Mouse (Mus musculus) lung, embryonic 15.5 days (tissue): ENCODE data around the gene Rgs6. TPM values are rescaled to one million over a fixed set of nuclear protein-coding genes. Genes with fewer than 3 reads are reported as not detected.

Experiments used
- ATAC-seq: fragments of 200-750 bp; cut with Nextera tagmentation; 2 replicates; pipeline ENCODE4 v1.8.0; 2017; ENCODE audit warnings: moderate number of reproducible peaks, borderline replicate concordance; ENCODE audit not compliant: low FRiP score, low TSS enrichment; ENCODE audit errors: extremely low read depth
- H3K27ac ChIP-seq: fragments of 300-500 bp; sonication (generic); 2 replicates; pipeline ENCODE4 v1.5.1; 2015; ENCODE audit warnings: moderate library complexity, mild to moderate bottlenecking, inconsistent platforms
- H3K27me3 ChIP-seq: fragments of 300-500 bp; sonication (generic); 2 replicates; pipeline ENCODE4 v1.6.1; 2015; ENCODE audit warnings: inconsistent platforms
- H3K36me3 ChIP-seq: fragments of 300-500 bp; sonication (generic); 2 replicates; pipeline ENCODE4 v1.6.1; 2015; ENCODE audit warnings: inconsistent platforms
- H3K4me1 ChIP-seq: fragments of 300-500 bp; sonication (generic); 2 replicates; pipeline ENCODE4 v1.6.1; 2015; ENCODE audit warnings: inconsistent platforms
- H3K4me2 ChIP-seq: fragments of 300-500 bp; sonication (generic); 2 replicates; pipeline ENCODE4 v1.6.1; 2015; ENCODE audit warnings: inconsistent platforms, mild to moderate bottlenecking, moderate library complexity
- H3K4me3 ChIP-seq: fragments of 300-500 bp; sonication (generic); 2 replicates; pipeline ENCODE4 v1.5.1; 2015; ENCODE audit warnings: mild to moderate bottlenecking, inconsistent platforms
- H3K9ac ChIP-seq: fragments of 300-500 bp; sonication (generic); 2 replicates; pipeline ENCODE4 v1.6.1; 2015; ENCODE audit warnings: inconsistent platforms
- H3K9me3 ChIP-seq: fragments of 300-500 bp; sonication (generic); 2 replicates; pipeline ENCODE4 v1.6.1; 2016; ENCODE audit warnings: inconsistent platforms
- WGBS: fragments of 180-500 bp; shearing (Covaris S2); methylation state at CpG from one replicate; pipeline ENCODE4 v1.1.7; 2015; 5-methylcytosine and 5-hydroxymethylcytosine counted together
- polyA plus RNA-seq: library from polyadenylated mRNA; unstranded; fragments of >200 nt; fragmentation: Nextera tagmentation; extraction: Ambion mirVana; gene quantifications from 2 replicates; pipeline ENCODE4 v1.2.1, GENCODE M21; 2015

The Rgs6 gene
- polyA plus RNA-seq, 1 experiment from 2014 or later: 4.0 TPM

- H3K4me2 ChIP-seq: no peak overlapping the region
- no peaks in the 10 kb centered on the region for H3K27me3 ChIP-seq
- H3K9me3 ChIP-seq: no peaks in the 10 kb centered on the region
- H3K27ac ChIP-seq: no peak overlapping the region
- no peak overlapping the region for H3K4me3 ChIP-seq
- H3K9ac ChIP-seq: no peak overlapping the region
- WGBS: 84% methylated on average over 10 of the region's 10 CpGs
- ATAC-seq: no peak
- H3K36me3 ChIP-seq: no peaks in the 10 kb centered on the region
- H3K4me1 ChIP-seq: no peaks in the 10 kb centered on the region
Observed at GRCm38 (mm10) chr12:82998682-82999332, 410.7 kb downstream of the Rgs6 start.

GRCm38 (mm10) chr12:82999333-83000032, 411.4 kb downstream of the Rgs6 start:
- no peak overlapping the region for H3K4me2 ChIP-seq
- H3K9ac ChIP-seq: no peak overlapping the region
- no peaks in the 10 kb centered on the region for H3K36me3 ChIP-seq
- ATAC-seq: no peak
- H3K4me3 ChIP-seq: no peak overlapping the region
- 80% methylated on average over 7 of the region's 7 CpGs for WGBS
- no peak overlapping the region for H3K27ac ChIP-seq
- H3K9me3 ChIP-seq: no peaks in the 10 kb centered on the region
- H3K27me3 ChIP-seq: no peaks in the 10 kb centered on the region
- no peaks in the 10 kb centered on the region for H3K4me1 ChIP-seq

- Histone ChIP-seq H3K4me1 (no peaks in the 10 kb centered on the region), H3K36me3 (no peaks in the 10 kb centered on the region), H3K27ac (no peak overlapping the region), H3K9me3 (no peaks in the 10 kb centered on the region), H3K4me3 (no peak overlapping the region), H3K4me2 (no peak overlapping the region), H3K9ac (no peak overlapping the region), H3K27me3 (no peaks in the 10 kb centered on the region)
- ATAC-seq: no peak
- WGBS: 74% methylated on average over 11 of the region's 11 CpGs
Observed at GRCm38 (mm10) chr12:83000033-83000570, 412.0 kb downstream of the Rgs6 start.

GRCm38 (mm10) chr12:83000957-83001356, 412.9 kb downstream of the Rgs6 start:
- Histone ChIP-seq H3K36me3 (no peaks in the 10 kb centered on the region), H3K4me3 (no peak overlapping the region), H3K9me3 (no peaks in the 10 kb centered on the region), H3K4me1 (no peaks in the 10 kb centered on the region), H3K27ac (no peak overlapping the region), H3K4me2 (no peak overlapping the region), H3K27me3 (no peaks in the 10 kb centered on the region), H3K9ac (no peak overlapping the region)
- ATAC-seq: no peak
- WGBS: 86% methylated on average over 4 of the region's 4 CpGs

- Histone ChIP-seq H3K9me3 (no peaks in the 10 kb centered on the region), H3K27ac (no peak overlapping the region), H3K36me3 (no peaks in the 10 kb centered on the region), H3K9ac (no peak overlapping the region), H3K4me2 (no peak overlapping the region), H3K4me1 (no peaks in the 10 kb centered on the region), H3K27me3 (no peaks in the 10 kb centered on the region), H3K4me3 (no peak overlapping the region)
- ATAC-seq: no peak
- 68% methylated on average over 9 of the region's 9 CpGs for WGBS
Observed at GRCm38 (mm10) chr12:83004014-83004682, 416.1 kb downstream of the Rgs6 start.

GRCm38 (mm10) chr12:83011056-83011565, 423.0 kb downstream of the Rgs6 start:
- Histone ChIP-seq H3K9me3 (no peaks in the 10 kb centered on the region), H3K27ac (no peak overlapping the region), H3K4me2 (no peak overlapping the region), H3K9ac (no peak overlapping the region), H3K4me3 (no peak overlapping the region), H3K36me3 (no peaks in the 10 kb centered on the region), H3K4me1 (peaks cover 11% of the 10 kb centered on the region; the same call in 1 of the 2 replicates), H3K27me3 (no peaks in the 10 kb centered on the region)
- 71% methylated on average over 4 of the region's 4 CpGs for WGBS
- no peak for ATAC-seq

- H3K4me2 ChIP-seq: no peak overlapping the region
- H3K27me3 ChIP-seq: no peaks in the 10 kb centered on the region
- 49% methylated on average over 4 of the region's 4 CpGs for WGBS
- H3K36me3 ChIP-seq: no peaks in the 10 kb centered on the region
- H3K9me3 ChIP-seq: no peaks in the 10 kb centered on the region
- H3K4me1 ChIP-seq: peaks cover 11% of the 10 kb centered on the region; the same call in 1 of the 2 replicates
- ATAC-seq: no peak
- no peak overlapping the region for H3K9ac ChIP-seq
- no peak overlapping the region for H3K4me3 ChIP-seq
- H3K27ac ChIP-seq: no peak overlapping the region
Observed at GRCm38 (mm10) chr12:83013918-83014691, 426.0 kb downstream of the Rgs6 start.

GRCm38 (mm10) chr12:83014848-83015247, 426.8 kb downstream of the Rgs6 start:
- no peak overlapping the region for H3K4me2 ChIP-seq
- H3K4me1 ChIP-seq: peaks cover 11% of the 10 kb centered on the region; the same call in 1 of the 2 replicates
- no peaks in the 10 kb centered on the region for H3K36me3 ChIP-seq
- WGBS: 11% methylated on average over 2 of the region's 2 CpGs
- H3K27ac ChIP-seq: no peak overlapping the region
- no peak overlapping the region for H3K9ac ChIP-seq
- no peak overlapping the region for H3K4me3 ChIP-seq
- no peaks in the 10 kb centered on the region for H3K9me3 ChIP-seq
- ATAC-seq: no peak
- H3K27me3 ChIP-seq: no peaks in the 10 kb centered on the region

GRCm38 (mm10) chr12:83015366-83015765, 427.3 kb downstream of the Rgs6 start:
- WGBS: 50% methylated on average over 5 of the region's 5 CpGs
- Histone ChIP-seq H3K4me2 (no peak overlapping the region), H3K27me3 (no peaks in the 10 kb centered on the region), H3K4me3 (no peak overlapping the region), H3K4me1 (peaks cover 11% of the 10 kb centered on the region; the same call in 1 of the 2 replicates), H3K9ac (no peak overlapping the region), H3K9me3 (no peaks in the 10 kb centered on the region), H3K27ac (no peak overlapping the region), H3K36me3 (no peaks in the 10 kb centered on the region)
- no peak for ATAC-seq

GRCm38 (mm10) chr12:83016486-83016885, 428.4 kb downstream of the Rgs6 start:
- 62% methylated on average over 6 of the region's 6 CpGs for WGBS
- Histone ChIP-seq H3K4me3 (no peak overlapping the region), H3K4me1 (peaks cover 11% of the 10 kb centered on the region; the same call in 1 of the 2 replicates), H3K27ac (no peak overlapping the region), H3K4me2 (no peak overlapping the region), H3K36me3 (no peaks in the 10 kb centered on the region), H3K9ac (no peak overlapping the region), H3K27me3 (no peaks in the 10 kb centered on the region), H3K9me3 (no peaks in the 10 kb centered on the region)
- ATAC-seq: no peak

GRCm38 (mm10) chr12:83018005-83018404, 429.9 kb downstream of the Rgs6 start:
- H3K4me1 ChIP-seq: peaks cover 11% of the 10 kb centered on the region; the same call in 1 of the 2 replicates
- 7% methylated on average over 3 of the region's 3 CpGs for WGBS
- H3K27me3 ChIP-seq: no peaks in the 10 kb centered on the region
- H3K27ac ChIP-seq: no peak overlapping the region
- no peaks in the 10 kb centered on the region for H3K9me3 ChIP-seq
- no peak overlapping the region for H3K9ac ChIP-seq
- no peak for ATAC-seq
- no peak overlapping the region for H3K4me3 ChIP-seq
- H3K36me3 ChIP-seq: no peaks in the 10 kb centered on the region
- no peak overlapping the region for H3K4me2 ChIP-seq
